Mouse (Mus musculus): ENCODE results near the gene Crisp2. TPM values are rescaled to one million over a fixed set of nuclear protein-coding genes. Genes with fewer than 3 reads are reported as not detected.

Gene Crisp2
- not detected in 2 replicates for polyA plus RNA-seq (2014; fragmentation: Nextera tagmentation; extraction: Ambion mirVana)

- no peak for ATAC-seq (ENCODE audit: low read depth)
- no peak for DNase-seq (ENCODE audit: low spot score)
- Histone ChIP-seq H3K4me1 (ENCODE audit: control insufficient read depth, insufficient read depth, low read length) (no peaks in the 10 kb centered on the region), H3K4me2 (ENCODE audit: low read depth, low read length) (no peak within 1 kb of the TSS), H3K9me3 (ENCODE audit: control insufficient read depth, low read length) (no peaks in the 10 kb centered on the region), H3K4me3 (ENCODE audit: low read depth, low read length) (no peak within 1 kb of the TSS), H3K27me3 (replicated peaks; ENCODE audit: control insufficient read depth, insufficient read depth, low read length) (no peaks in the 10 kb centered on the region), H3K36me3 (ENCODE audit: control insufficient read depth, insufficient read depth, low read length) (no peaks in the 10 kb centered on the region), H3K9ac (ENCODE audit: low read depth, low read length) (no peak within 1 kb of the TSS), H3K27ac (replicated peaks; ENCODE audit: low read depth, low read length) (no peak within 1 kb of the TSS)
- WGBS: 50% methylated on average over 2 of the region's 2 CpGs
These were observed at the start of gene Crisp2 for GRCm38 (mm10) chr17:40806953-40807572. Gene Crisp2 (minus strand): TSS chr17:40807003.

GRCm38 (mm10) chr17:40855065-40855464 lies 48.3 kb upstream of the Crisp2 start:
- no peak for ATAC-seq (ENCODE audit: low read depth)
- H3K36me3 ChIP-seq (ENCODE audit: control insufficient read depth, insufficient read depth, low read length): no peaks in the 10 kb centered on the region
- H3K9me3 ChIP-seq (ENCODE audit: control insufficient read depth, low read length): no peaks in the 10 kb centered on the region
- no peaks in the 10 kb centered on the region for H3K4me1 ChIP-seq (ENCODE audit: control insufficient read depth, insufficient read depth, low read length)
- H3K4me3 ChIP-seq (ENCODE audit: low read depth, low read length): no peak overlapping the region
- H3K27me3 ChIP-seq (replicated peaks; ENCODE audit: control insufficient read depth, insufficient read depth, low read length): no peaks in the 10 kb centered on the region
- DNase-seq (ENCODE audit: low spot score): no peak
- H3K9ac ChIP-seq (ENCODE audit: low read depth, low read length): no peak overlapping the region
- H3K4me2 ChIP-seq (ENCODE audit: low read depth, low read length): no peak overlapping the region
- no peak overlapping the region for H3K27ac ChIP-seq (replicated peaks; ENCODE audit: low read depth, low read length)

GRCm38 (mm10) chr17:40837308-40837707 lies 30.5 kb upstream of the Crisp2 start:
- H3K9me3 ChIP-seq (ENCODE audit: control insufficient read depth, low read length): no peaks in the 10 kb centered on the region
- no peak overlapping the region for H3K4me2 ChIP-seq (ENCODE audit: low read depth, low read length)
- no peak overlapping the region for H3K9ac ChIP-seq (ENCODE audit: low read depth, low read length)
- no peak overlapping the region for H3K4me3 ChIP-seq (ENCODE audit: low read depth, low read length)
- ATAC-seq (ENCODE audit: low read depth) (no peak), DNase-seq (ENCODE audit: low spot score) (peak; percentile 31)
- no peak overlapping the region for H3K27ac ChIP-seq (replicated peaks; ENCODE audit: low read depth, low read length)
- H3K27me3 ChIP-seq (replicated peaks; ENCODE audit: control insufficient read depth, insufficient read depth, low read length): no peaks in the 10 kb centered on the region
- H3K36me3 ChIP-seq (ENCODE audit: control insufficient read depth, insufficient read depth, low read length): no peaks in the 10 kb centered on the region
- no peaks in the 10 kb centered on the region for H3K4me1 ChIP-seq (ENCODE audit: control insufficient read depth, insufficient read depth, low read length)

DNA sequence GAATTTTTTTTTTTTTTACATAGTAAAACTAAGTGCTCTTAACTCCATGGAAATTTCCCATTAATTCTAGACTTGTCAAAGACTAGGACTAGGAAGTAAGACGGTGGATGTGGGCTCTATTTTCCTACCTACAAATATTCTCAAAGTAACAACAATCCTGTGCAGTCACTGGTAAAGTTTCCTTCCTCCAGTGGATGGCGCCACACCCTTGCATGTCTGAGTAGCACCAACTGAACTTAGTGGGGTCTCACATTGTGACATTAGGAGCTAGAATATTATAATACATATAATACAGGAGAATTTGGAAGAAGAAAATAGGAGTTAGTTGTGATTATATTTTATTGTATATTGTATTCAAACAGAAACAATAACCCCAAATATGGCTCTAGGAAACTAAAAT lies 25.1 kb upstream of the Crisp2 start:
- no peak overlapping the region for H3K9ac ChIP-seq (ENCODE audit: low read depth, low read length)
- no peaks in the 10 kb centered on the region for H3K27me3 ChIP-seq (replicated peaks; ENCODE audit: control insufficient read depth, insufficient read depth, low read length)
- ATAC-seq (ENCODE audit: low read depth): no peak
- H3K4me3 ChIP-seq (ENCODE audit: low read depth, low read length): no peak overlapping the region
- 41% methylated on average over 2 of the region's 2 CpGs for WGBS
- DNase-seq (ENCODE audit: low spot score): no peak
- H3K36me3 ChIP-seq (ENCODE audit: control insufficient read depth, insufficient read depth, low read length): no peaks in the 10 kb centered on the region
- no peaks in the 10 kb centered on the region for H3K9me3 ChIP-seq (ENCODE audit: control insufficient read depth, low read length)
- no peak overlapping the region for H3K4me2 ChIP-seq (ENCODE audit: low read depth, low read length)
- H3K4me1 ChIP-seq (ENCODE audit: control insufficient read depth, insufficient read depth, low read length): no peaks in the 10 kb centered on the region
- no peak overlapping the region for H3K27ac ChIP-seq (replicated peaks; ENCODE audit: low read depth, low read length)

DNA sequence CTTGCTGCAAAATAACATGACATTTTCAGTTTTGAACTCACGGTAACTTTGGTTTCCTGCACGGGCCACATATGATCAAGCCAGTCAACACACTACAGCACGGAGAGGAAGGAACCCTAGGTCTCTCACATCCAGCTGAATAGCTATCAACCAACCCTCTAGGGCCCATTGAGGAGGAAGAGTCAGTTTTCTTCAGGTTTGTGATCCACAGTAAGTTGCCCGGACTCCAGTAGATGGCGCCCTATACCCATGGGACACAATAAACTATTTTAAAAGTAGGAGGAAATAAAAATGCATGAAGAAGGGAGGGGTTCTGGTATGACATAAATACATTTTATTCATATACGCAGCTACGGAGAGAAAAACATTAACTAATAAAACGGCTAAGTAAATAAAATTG lies 17.7 kb upstream of the Crisp2 start:
- WGBS: 58% methylated on average over 8 of the region's 8 CpGs
- ATAC-seq (ENCODE audit: low read depth) (no peak), DNase-seq (ENCODE audit: low spot score) (peak; percentile 14)
- Histone ChIP-seq H3K27me3 (replicated peaks; ENCODE audit: control insufficient read depth, insufficient read depth, low read length) (no peaks in the 10 kb centered on the region), H3K9ac (ENCODE audit: low read depth, low read length) (no peak overlapping the region), H3K36me3 (ENCODE audit: control insufficient read depth, insufficient read depth, low read length) (no peaks in the 10 kb centered on the region), H3K4me1 (ENCODE audit: control insufficient read depth, insufficient read depth, low read length) (no peaks in the 10 kb centered on the region), H3K27ac (replicated peaks; ENCODE audit: low read depth, low read length) (no peak overlapping the region), H3K4me2 (ENCODE audit: low read depth, low read length) (no peak overlapping the region), H3K9me3 (ENCODE audit: control insufficient read depth, low read length) (no peaks in the 10 kb centered on the region), H3K4me3 (ENCODE audit: low read depth, low read length) (no peak overlapping the region)

DNA sequence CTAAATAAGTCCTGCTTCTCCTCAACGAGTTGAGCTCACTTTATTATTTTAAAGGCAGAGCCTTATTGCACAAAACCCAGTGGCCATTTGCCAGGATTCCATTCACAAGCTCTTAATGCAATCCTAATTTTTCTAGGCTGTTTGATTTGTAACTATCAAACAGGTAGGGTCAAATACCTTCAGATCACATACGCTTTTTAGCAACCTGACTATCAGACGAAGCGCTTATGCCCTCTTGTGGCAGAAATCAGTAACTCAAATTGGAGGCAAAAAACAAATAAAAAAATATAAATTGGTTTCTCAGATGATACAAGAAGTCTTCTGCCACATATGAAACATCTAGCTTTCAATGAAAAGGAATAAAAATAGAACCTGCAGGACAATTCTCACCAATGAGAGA lies 17.0 kb upstream of the Crisp2 start:
- no peak overlapping the region for H3K4me3 ChIP-seq (ENCODE audit: low read depth, low read length)
- no peak overlapping the region for H3K9ac ChIP-seq (ENCODE audit: low read depth, low read length)
- 18% methylated on average over 4 of the region's 4 CpGs for WGBS
- H3K9me3 ChIP-seq (ENCODE audit: control insufficient read depth, low read length): no peaks in the 10 kb centered on the region
- H3K27ac ChIP-seq (replicated peaks; ENCODE audit: low read depth, low read length): no peak overlapping the region
- H3K4me1 ChIP-seq (ENCODE audit: control insufficient read depth, insufficient read depth, low read length): no peaks in the 10 kb centered on the region
- DNase-seq (ENCODE audit: low spot score) (peak; percentile 46), ATAC-seq (ENCODE audit: low read depth) (no peak)
- no peaks in the 10 kb centered on the region for H3K27me3 ChIP-seq (replicated peaks; ENCODE audit: control insufficient read depth, insufficient read depth, low read length)
- no peak overlapping the region for H3K4me2 ChIP-seq (ENCODE audit: low read depth, low read length)
- no peaks in the 10 kb centered on the region for H3K36me3 ChIP-seq (ENCODE audit: control insufficient read depth, insufficient read depth, low read length)

DNA sequence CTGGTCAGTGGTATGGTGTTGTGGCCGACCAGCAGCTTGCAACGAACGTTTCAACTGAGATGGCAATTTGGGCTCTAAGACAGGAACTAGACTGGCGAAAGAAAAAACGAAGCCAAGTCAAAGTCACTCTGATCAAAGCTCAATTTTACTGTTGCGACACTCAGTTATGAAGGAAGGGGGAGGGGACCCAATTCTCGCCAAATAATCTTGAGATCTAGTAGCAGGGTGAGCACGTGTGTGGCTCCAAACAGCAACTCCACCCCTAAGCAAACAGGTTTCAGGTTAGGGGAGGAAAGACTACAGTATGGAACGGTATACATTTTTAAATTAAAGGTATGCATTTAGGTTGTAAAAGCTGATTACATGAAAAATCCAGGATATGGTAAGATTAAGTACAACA lies 14.7 kb upstream of the Crisp2 start:
- no peak overlapping the region for H3K4me2 ChIP-seq (ENCODE audit: low read depth, low read length)
- H3K9ac ChIP-seq (ENCODE audit: low read depth, low read length): no peak overlapping the region
- no peaks in the 10 kb centered on the region for H3K9me3 ChIP-seq (ENCODE audit: control insufficient read depth, low read length)
- H3K27ac ChIP-seq (replicated peaks; ENCODE audit: low read depth, low read length): no peak overlapping the region
- ATAC-seq (ENCODE audit: low read depth) (no peak; the same call in 1 of the 2 replicates), DNase-seq (ENCODE audit: low spot score) (peak; percentile 19)
- WGBS: 58% methylated on average over 9 of the region's 9 CpGs
- no peak overlapping the region for H3K4me3 ChIP-seq (ENCODE audit: low read depth, low read length)
- H3K27me3 ChIP-seq (replicated peaks; ENCODE audit: control insufficient read depth, insufficient read depth, low read length): no peaks in the 10 kb centered on the region
- no peaks in the 10 kb centered on the region for H3K36me3 ChIP-seq (ENCODE audit: control insufficient read depth, insufficient read depth, low read length)
- H3K4me1 ChIP-seq (ENCODE audit: control insufficient read depth, insufficient read depth, low read length): no peaks in the 10 kb centered on the region

DNA sequence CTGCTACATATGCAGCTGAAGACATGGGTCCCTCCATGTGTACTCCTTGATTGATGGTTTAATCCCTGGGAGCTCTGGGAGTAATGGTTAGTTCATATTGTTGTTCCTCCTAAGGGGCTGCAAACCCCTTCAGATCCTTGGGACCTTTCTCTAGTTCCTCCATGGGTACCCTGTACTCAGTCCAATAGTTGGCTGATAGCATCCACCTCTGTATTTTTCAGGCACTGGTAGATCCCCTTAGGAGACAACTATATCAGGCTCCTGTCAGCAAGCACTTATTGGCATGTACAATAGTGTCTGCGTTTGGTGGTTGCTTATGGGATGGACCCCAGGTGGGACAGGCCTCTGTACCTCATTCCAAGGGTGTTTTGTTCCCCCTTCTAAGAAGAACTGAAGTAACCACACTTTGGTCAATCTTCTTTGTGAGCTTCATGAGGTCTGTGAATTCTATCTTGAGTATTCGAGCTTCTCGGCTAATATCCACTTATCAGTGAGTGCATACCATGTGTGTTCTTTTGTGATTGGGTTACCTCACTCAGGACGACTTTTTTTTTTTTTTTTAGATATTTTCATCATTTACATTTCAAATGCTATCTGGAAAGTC lies 10.6 kb upstream of the Crisp2 start:
- Histone ChIP-seq H3K4me1 (ENCODE audit: control insufficient read depth, insufficient read depth, low read length) (no peaks in the 10 kb centered on the region), H3K27ac (replicated peaks; ENCODE audit: low read depth, low read length) (no peak overlapping the region), H3K9ac (ENCODE audit: low read depth, low read length) (no peak overlapping the region), H3K27me3 (replicated peaks; ENCODE audit: control insufficient read depth, insufficient read depth, low read length) (no peaks in the 10 kb centered on the region), H3K4me3 (ENCODE audit: low read depth, low read length) (no peak overlapping the region), H3K36me3 (ENCODE audit: control insufficient read depth, insufficient read depth, low read length) (no peaks in the 10 kb centered on the region), H3K9me3 (ENCODE audit: control insufficient read depth, low read length) (no peaks in the 10 kb centered on the region), H3K4me2 (ENCODE audit: low read depth, low read length) (no peak overlapping the region)
- DNase-seq (ENCODE audit: low spot score): no peak
- WGBS: 72% methylated on average over 4 of the region's 4 CpGs
- ATAC-seq (ENCODE audit: low read depth): no peak

- no peaks in the 10 kb centered on the region for H3K9me3 ChIP-seq (ENCODE audit: control insufficient read depth, low read length)
- H3K27ac ChIP-seq (replicated peaks; ENCODE audit: low read depth, low read length): no peak overlapping the region
- WGBS: 66% methylated on average over 2 of the region's 2 CpGs
- DNase-seq (ENCODE audit: low spot score) (no peak), ATAC-seq (ENCODE audit: low read depth) (no peak)
- no peaks in the 10 kb centered on the region for H3K36me3 ChIP-seq (ENCODE audit: control insufficient read depth, insufficient read depth, low read length)
- H3K9ac ChIP-seq (ENCODE audit: low read depth, low read length): no peak overlapping the region
- H3K4me1 ChIP-seq (ENCODE audit: control insufficient read depth, insufficient read depth, low read length): no peaks in the 10 kb centered on the region
- H3K27me3 ChIP-seq (replicated peaks; ENCODE audit: control insufficient read depth, insufficient read depth, low read length): no peaks in the 10 kb centered on the region
- no peak overlapping the region for H3K4me3 ChIP-seq (ENCODE audit: low read depth, low read length)
- no peak overlapping the region for H3K4me2 ChIP-seq (ENCODE audit: low read depth, low read length)
These were observed 5.5 kb upstream of the Crisp2 start for GRCm38 (mm10) chr17:40812259-40812658.

Measured in embryonic facial prominence, embryonic 14.5 days (tissue).